Mouse (Mus musculus): Measurements from ENCODE around the gene Ppp1r32.

GRCm38 (mm10) chr19:10449190-10449589 lies 33.5 kb downstream of the Ppp1r32 start:
- TF ChIP-seq CTCF (IDR thresholded peaks at IDR 0.05; ENCODE audit: control insufficient read depth, insufficient read depth, insufficient read length) (no peak), CEBPB (IDR thresholded peaks at IDR 0.05; ENCODE audit: low read depth) (no peak), USF1 (IDR thresholded peaks at IDR 0.05; ENCODE audit: low read depth) (no peak), MAX (IDR thresholded peaks at IDR 0.05) (no peak), MYOG (IDR thresholded peaks at IDR 0.05; ENCODE audit: control insufficient read depth, extremely low read depth, insufficient read length) (no peak)
